Mouse (Mus musculus): ENCODE measurements around the gene Tmem200a.

GRCm38 (mm10) chr10:26071986-26072385, 6.9 kb downstream of the Tmem200a start:
- TF ChIP-seq CTCF (IDR thresholded peaks at IDR 0.05; ENCODE audit: low read depth, low read length) (no peak), POLR2A (IDR thresholded peaks at IDR 0.05; ENCODE audit: extremely low read depth, insufficient read depth, low read length) (no peak)
